Mouse (Mus musculus): ENCODE data around the gene Btbd35f16. TPM values are rescaled to one million over a fixed set of nuclear protein-coding genes. Genes with fewer than 3 reads are reported as not detected.
"Not testable (repeated sequence)": the region's sequence is repeated elsewhere in the genome, so short reads cannot be mapped to it uniquely, and the experiment has no call there.

Gene Btbd35f16
- total RNA-seq (2014; fragmentation: Nextera tagmentation) (not detected in 2 replicates), total RNA-seq (2017) (not detected in 2 replicates)

DNA sequence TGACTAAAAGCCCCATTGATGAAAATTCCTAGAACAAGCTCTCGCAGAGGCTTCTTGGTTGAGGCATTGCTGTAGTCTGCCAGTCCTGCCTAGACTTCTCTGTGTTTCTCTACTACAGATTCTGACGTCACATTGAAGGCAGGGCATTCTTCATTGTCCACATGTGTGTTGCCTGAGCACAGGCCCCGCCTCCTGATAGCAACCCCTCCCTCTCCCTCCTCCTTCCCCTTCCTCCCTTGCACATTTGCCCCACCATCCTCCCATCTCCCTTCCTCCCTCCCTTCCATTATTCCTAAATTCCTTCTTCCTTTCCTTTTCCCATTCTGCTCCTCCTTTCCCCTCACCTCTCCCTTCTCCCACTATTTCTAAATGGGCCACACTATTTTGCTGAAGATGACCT, at the start of gene Btbd35f16:
Gene Btbd35f16, minus strand, starts transcription at position 101 of the 400 bp plus-strand sequence.
- ATAC-seq (replicated peaks; ENCODE audit: low FRiP score, low TSS enrichment, poor library complexity, severe bottlenecking), result not testable (repeated sequence)

Other genes with a start within 250 kb of the Btbd35f16 start
- not detected in 2 replicates for gene Btbd35f10, start 204.1 kb downstream of the Btbd35f16 start, total RNA-seq (2014; fragmentation: Nextera tagmentation)
- gene Btbd35f10, start 204.1 kb downstream of the Btbd35f16 start, total RNA-seq (2017), result not detected in 2 replicates
- not detected in 2 replicates for gene Btbd35f3, start 80.7 kb upstream of the Btbd35f16 start, total RNA-seq (2014; fragmentation: Nextera tagmentation)
- not detected in 2 replicates for gene Btbd35f3, start 80.7 kb upstream of the Btbd35f16 start, total RNA-seq (2017)
- not detected in 2 replicates for gene Btbd35f28, start 239.6 kb upstream of the Btbd35f16 start, total RNA-seq (2014; fragmentation: Nextera tagmentation)
- gene Btbd35f28, start 239.6 kb upstream of the Btbd35f16 start, total RNA-seq (2017), result not detected in 2 replicates

All from megakaryocyte-erythroid progenitor cell, adult 5-6 weeks (primary cell).